Mouse (Mus musculus): ENCODE measurements around the gene Gtf2i.

The Gtf2i gene

DNA sequence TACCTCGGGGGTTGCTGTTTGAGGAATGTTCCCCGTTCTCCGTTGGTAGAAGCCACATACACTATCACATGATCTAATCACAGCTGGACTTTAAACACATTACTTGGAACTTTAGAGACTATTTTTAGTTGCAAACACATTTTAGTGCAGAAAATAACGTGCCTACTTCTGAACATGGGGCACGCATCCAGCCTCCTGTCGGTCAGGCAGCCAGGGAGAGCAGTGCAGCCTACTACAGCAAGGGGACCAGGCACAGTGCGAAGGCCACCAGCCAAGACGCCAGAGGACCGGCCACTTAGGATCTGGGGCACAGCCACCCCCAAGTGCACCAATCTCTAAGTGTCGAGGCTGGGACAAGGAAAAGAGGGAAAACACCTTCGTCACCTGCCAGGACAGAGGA lies 39.5 kb downstream of the Gtf2i start:
- DNase-seq: no peak

DNA sequence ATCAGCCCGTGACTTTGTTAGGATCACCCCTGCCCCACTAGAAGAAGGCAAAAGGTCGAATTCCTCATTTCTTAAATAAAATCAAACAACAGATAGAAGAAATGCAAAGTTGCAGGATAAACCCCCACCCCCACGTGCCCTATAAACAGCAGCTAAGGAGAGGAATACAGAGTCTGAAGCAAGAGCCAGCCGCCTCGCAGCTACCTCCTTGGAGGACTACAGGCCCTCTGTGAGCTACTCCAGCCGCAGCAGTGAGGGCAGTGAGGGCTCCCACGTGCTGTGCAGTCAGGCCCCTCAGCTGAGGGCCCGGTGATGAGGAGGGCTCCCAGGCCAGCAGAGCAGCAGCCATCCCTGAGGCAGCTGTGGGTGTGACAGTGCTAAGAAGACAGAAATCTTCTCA lies 40.8 kb downstream of the Gtf2i start:
- no peak for DNase-seq

DNA sequence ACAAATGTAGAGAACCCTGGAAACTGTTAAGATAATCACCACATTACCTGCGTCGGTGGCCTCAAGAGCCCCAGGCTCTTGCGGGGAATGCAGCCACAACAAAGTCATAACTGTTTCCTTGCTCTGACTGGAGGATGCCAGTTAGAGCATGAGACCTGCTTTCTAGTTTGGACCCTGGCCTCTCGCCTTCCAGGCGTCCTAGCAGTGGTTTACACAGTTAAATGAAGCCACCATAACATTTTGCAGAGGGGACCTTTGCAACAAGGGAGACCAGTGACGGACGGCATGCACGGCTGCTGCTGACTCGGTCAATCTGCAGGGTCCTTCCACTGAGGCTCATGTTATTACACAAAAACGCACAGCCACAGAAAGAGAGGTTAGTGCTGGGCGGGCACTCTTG lies 41.8 kb downstream of the Gtf2i start:
- no peak for DNase-seq

DNA sequence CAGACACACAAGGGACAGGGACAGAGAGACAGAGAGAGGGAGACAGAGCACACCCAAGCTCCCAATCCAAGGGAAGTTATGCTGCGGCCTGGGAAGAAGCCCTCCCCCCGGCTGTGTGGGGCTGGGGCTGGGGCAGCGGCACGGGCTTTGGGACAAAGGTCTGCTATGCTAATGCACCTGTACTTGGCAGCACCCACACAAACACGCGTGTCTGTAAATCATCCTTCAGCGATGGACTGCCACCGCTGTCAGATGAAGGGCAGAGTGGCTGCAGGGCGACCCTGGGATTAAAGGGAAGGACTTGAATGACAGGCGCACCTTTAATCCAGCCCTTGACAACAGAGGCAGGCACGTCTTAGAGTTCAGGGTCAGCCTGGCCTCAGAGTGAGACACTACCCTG lies 43.1 kb downstream of the Gtf2i start:
- no peak for DNase-seq

DNA sequence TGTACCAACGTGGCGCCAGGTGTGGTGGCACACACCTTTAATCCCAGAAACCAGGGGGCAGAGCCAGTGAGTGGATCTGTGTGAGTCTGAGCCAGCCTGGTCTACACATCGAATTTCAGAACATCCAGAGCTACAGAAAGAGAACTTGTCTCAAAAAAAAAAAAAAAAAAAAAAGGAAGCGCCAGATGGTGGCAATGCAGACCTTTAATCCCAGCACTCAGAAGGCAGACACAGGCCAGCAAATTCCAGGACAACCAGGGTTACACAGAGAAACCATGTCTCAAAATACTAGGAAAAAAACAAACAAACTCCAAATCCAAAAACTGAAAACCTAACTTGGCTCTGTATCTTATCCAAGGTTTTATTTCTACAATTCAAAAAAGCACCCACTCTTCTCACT lies 44.0 kb downstream of the Gtf2i start:
- no peak for DNase-seq

DNA sequence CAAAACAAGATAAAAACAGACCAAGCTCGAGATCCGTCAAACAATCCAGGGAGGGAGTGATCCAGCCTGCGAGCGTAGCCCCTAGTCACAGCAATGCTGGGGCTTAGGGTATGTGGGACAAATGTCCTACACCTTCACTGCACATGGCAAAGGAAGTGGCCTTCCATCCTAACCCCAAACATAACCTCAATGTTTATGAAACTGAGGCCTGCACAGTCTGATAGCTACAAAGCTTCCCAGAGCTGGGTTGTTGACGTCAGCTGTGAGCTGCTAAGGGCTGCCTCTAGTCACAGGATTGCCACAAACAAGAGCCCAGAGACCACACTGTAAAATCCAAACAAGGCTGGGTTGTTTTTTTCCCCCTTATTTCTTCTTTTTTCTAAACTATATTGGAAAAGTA lies 44.8 kb downstream of the Gtf2i start:
- no peak for DNase-seq

DNA sequence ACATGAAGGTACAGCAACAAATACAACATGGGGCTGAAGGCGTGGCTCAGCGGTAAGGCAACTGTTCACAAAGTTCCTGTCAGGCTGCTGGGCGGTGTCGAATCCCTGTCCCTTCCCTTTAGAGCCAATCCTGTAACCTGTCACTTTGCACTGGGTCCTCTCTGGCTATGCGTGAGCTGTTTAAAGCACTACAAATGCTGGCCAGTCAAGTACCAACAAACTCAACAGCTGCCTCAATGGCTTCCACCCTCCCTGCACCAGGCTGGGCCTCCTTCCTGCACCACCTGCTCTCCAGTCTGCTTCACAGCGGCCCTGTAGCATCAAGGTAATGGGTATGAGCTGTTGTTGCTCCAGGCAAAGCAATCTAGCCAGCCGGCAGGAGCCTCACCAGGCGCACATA lies 45.8 kb downstream of the Gtf2i start:
- DNase-seq: no peak

DNA sequence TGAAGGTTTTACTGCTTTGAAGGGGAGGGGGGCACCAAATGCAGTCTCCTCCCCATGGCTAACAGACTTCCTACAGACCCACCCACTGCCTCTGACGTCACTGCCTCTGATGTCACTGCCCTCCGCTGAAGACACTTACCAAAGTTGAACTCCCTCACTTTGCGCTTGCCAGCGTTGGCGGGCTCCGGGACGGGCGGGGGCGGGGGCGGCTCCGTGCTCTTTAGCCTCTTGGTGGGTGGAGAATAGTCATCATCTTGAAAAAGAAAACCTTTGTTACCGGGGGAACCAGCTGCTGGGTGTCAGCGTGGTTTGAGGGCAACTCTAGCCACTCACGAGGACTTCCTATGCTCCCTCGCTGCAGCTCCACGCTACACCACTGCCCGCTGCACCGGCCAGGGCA lies 48.2 kb downstream of the Gtf2i start:
- no peak for DNase-seq

DNA sequence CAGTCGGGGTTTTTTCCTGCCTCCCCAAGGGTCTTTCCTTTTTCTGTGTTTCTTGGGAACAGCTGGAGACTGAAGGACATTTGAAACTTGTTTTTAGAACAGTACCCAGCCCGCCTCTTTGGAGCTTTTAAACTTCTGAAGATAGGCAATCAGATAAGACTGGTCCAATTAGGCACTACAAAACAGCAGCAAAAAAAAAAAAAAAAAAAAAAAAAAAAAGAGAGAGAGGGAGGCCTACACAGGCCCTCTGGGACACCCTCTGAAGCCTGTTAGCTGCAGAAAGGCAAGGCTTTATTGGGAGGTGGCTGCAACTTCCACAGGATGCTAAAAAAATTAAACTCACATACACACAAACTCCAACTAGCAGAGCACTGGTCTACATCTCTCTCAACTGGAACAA lies 48.7 kb downstream of the Gtf2i start:
- no peak for DNase-seq

DNA sequence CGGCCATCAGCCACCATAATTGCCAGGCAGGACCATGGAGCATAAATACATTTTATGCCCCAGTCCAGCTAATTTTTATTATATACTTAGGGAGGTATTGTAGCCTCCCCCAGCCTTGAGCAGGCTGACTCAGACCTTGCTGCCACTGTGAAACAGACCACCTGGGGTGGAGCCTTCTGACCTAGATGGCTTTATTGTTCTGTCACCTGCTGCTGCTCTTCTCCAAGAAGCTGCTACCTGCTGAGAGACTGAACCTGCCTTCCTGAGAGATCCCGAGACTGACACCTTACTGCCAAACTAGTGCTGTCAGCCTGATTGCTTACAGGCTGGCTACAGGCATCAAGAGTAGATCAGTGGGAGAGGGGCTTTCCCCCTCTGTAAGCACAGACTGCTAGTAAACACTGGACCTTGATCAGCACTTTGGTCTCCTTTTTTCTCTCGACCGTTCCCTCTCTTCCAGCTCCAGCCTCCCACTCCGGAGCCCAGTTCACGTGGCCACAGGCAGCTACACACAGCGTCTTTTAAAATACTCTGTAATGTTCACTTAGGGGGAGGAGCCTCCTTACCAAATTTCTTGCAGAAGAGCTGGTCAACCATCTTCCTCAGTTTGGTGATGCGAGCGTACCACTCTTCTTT lies 54.4 kb downstream of the Gtf2i start:
- DNase-seq: peak; percentile 43 to 61

DNA sequence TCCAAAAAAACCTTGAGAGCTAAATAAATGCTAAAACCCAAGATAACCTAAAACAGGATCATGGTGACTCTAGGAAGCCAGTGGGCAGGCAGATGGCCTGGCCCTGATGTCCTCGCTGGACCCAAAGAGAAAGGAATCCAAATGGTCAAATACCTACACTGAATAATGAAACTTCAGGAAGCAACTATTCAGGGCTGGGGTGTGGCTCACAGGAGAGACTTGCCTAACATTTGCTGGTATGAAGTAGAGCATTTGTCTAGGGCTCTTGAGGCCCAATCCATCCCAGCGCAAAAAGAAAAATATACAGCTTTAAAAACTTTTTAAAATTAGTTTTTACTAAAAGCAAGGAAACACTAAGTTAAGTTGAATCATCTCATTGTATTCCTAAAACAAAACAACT lies 55.6 kb downstream of the Gtf2i start:
- DNase-seq: no peak

DNA sequence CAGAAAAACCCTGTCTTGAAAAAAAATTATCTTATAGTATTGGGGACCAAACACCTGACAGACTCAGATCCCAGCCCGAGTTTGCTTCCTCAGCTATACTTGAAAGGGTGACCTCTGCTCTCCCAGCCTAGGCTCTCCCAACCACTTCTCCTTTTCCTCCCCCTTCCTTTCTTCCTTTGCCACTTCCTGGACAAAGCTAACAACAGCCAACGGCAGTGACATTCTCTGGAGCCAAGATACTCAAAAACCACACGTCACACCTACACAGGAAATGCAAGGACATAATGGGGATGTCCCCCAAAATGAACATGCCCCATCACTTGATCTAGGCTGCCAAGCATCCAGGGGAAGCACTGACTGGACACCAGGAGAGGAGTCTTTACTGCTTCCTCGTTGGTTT lies 56.2 kb downstream of the Gtf2i start:
- no peak for DNase-seq

DNA sequence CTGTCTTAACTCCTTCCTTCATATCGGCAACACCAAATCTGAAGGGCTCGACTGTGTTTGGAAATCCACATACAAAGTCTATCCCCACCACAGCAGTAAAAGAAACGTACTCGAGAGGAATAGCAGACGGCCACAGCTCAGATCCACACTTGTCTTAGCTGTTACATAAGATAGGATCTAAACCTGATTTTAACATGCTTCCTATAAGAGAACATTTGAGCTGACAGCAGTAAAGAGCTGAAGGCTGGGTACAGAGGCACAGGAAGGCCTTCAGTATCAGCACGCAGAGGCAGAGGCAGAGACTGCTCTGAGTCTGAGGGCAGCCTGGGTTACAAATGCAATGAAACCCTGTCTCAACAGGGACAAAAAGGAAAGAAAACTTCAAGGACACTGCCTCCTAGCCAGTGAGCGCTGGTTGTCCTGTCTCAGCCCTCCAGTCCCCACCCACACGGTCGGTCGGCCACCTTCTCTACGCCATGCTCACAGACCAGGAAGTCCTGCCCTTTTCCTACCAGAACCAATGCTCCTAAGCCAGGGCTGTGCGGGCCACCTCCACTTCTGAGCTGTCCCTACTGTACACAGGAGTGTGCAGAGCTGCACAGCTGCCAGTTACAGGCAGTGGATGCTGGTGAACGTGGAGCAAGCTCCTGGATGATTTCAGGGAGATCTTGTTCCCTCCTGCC lies 57.1 kb downstream of the Gtf2i start:
- no peak for DNase-seq

DNA sequence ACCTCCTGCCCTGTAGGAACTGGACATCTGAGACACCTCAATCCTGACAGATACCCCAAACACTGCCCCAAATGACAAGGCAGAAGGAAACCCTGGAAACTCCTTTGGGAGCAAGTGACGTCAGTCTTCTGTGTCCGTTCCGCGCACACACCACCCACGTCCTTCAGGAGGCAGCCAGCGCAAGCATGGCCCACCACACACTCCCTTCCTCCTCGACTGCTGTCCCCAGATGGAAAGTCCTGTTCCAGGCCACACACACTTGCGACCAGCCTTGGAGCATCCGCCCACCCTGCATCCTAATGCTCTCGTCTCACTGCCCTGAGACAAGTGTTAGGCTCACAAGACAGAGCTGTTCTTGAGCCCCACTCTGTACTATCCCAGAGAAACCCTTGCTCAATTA lies 59.3 kb downstream of the Gtf2i start:
- no peak for DNase-seq

DNA sequence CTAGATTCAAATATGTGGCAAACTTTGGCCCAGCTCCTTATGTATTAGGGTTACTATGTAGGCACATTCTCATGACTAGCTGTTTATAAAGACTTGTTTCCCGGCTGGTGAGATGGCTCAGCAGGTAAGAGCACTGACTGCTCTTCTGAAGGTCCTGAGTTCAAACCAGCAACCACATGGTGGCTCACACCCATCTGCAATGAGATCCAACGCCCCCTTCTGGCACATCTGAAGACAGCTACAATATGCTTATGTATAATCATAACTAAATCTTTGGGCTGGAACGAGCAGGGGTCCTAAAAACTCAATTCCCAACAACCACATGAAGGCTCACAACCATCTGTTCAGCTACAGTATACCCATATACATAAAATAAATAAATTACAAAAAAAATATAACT lies 60.8 kb downstream of the Gtf2i start:
- DNase-seq: no peak

DNA sequence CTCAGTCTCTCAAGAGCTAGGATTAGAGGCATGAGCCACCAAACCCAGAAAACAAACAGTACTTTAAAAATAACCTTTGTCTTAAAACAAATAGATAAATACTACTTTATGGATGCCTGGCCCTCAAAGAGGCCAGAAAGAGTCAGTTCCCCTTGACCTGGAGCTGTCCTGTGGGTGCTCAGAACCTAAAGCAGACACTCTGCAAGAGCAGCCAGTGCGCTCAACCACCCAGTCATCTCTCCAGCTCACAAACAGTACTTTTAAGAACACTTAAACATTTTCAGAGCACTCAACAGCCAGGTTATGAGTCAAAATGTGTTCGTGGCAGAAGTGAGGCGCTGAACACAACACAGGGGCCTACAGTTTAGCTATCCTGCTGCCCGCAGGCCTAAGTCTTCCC lies 63.5 kb downstream of the Gtf2i start:
- DNase-seq: no peak

DNA sequence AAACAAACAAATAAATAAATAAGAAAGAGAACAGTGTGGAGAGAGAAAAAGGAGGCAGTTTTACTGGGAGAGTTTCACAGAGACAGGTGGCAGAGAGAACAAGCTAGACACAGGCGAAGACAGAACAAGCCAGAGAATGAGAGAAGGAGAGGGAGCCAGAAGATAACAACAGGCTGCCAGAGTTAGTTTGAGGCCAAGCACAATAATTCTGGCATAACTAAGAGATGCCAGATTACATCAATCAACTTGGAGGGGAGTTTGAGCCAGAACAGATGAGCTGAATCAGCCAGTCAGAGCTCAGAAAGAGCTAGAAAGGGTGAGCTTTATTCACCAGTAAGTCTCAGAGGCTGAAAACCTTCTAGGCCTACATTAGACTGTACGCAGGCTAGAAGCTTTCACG lies 64.0 kb downstream of the Gtf2i start:
- no peak for DNase-seq

DNA sequence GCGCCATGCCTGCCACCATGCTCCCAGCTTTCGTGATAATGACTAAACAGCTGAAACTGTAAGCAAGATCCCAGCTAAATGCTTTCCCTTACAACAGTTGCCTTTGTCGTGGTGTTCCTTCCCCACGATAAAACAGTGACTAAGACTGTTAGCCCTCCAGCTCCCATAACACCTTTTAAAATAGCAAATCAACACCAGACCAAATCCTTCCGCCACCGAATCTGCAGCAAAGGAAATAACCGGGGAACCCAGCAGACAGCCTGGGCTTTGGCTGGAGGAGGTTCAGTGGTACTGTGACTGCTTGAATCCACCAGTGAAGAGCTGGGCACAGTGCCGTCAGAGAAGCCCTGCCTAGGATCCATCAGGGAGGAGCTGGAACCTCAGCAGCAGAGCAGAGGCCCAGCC lies 65.3 kb downstream of the Gtf2i start:
- no peak for DNase-seq

DNA sequence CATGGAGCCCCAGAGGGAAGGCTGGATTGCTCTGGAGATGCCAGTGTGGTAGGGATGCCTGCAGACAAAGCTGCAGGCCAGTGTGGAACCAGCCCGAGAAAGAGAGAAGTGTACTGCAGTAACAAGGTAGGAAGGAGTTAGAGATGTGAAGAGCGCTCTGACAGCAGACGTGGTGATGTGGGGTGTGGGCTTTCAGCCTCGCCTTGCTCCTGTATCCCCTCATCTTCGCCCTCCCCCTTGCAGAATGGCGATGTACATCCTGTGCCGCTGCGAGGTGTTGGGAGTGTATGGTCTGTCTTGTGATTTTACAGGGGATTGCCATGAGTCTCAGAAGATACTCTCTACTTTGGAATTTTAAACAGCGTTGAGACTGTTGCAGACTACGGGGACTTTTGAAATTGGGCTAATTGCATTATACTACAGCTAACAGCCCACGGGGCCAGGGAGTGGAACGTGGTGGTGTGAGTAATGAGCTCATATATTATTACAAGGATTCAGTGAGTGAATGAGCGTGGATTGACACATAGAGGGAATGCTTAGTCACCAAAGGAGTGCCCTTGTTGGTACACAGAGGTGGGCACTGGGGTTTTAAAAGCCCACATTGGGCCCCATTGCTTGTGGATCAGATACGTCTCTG lies 65.8 kb downstream of the Gtf2i start:
- DNase-seq: no peak

DNA sequence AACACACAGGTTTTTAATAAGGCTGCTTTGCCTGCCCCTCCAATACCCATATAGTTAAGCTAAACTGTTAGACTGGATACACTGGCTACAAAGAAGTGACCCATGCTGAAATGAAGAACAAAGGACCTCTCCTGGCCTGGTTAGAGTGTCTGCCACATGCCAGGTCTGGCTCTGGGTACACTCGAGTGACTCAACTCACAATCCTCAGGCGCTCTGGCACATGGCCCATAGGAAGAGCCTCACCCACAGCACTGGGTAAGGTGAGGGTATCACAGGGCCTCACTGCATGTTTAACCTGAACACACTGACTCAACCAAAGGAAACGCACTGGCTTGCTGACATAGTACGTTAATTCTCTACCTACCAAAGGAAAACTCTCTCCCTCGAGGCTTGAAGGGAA lies 68.4 kb downstream of the Gtf2i start:
- DNase-seq: peak in 1 of 2 experiments; percentile 64

DNA sequence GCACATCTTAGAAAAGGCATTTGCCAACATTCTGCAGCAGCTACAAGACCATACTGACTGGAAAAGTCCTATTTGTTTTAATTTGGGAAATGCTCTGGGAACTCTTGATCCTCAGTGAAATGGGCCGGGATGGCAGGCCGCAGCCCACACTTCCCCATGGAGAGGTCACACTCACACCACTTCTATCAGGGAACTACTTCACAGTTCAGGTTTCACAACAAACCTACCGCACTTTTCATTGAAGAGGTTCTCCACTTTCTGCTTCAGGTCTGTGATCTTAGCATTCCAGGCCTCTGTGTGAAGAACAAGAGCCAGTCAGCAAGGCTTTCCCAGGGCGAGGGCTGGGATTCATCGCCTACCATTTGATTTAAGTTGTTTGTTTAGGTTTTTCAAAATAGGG lies 69.7 kb downstream of the Gtf2i start:
- no peak for DNase-seq

DNA sequence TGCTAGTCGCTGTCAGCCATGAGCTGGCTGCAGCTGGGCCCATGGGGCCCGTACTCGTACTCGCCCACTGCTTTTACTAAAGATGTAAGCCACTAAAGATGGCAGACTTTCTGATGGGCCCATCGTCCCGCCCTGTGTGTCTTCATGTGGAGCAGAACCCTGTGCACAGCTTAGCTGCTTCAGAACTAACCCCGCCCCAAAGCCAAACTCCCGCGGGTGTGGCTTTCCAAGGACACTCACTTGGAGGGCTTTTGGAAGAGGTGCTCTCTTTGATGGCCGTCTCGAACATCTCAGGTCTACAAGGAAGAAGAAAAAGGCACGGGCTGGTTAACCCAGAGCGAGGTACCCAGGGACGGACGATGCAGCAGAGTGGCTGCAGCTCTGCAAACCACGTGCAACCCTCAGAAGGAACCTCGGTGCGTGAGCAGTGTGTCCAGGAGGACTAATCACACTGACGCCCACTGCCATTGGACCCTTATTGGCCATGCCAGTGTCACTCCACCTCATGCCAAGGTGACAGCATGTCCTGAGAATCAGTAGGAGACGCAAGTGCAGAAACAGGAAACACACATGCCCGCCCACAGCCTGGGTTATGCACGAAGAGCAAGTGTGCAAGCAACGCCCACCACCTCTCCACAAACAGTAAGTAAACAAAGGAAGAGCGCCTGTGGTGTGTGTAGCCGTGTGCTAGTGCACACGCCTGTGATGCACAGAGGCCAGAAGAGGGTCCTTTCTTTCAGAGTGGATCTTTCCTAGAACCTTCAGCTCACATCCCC lies 70.7 kb downstream of the Gtf2i start:
- no peak for DNase-seq

DNA sequence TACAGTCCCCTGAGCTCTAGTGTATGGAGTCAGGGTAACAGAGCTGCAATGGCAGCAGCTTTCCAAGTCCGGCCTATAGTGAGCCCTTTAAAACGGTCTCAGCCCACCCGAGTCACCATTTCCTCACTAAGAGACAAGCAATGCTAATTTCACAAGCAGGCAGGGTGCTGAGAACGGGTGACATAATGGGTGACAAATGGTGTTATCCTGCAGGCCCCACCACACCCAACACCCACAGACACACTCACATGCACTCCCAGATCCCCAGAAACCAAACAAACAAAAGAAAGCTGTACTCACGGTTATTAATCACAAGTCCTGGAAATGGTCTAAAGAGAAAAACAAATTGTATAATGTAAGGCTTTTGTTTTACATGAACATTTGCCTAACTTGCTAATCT lies 72.7 kb downstream of the Gtf2i start:
- no peak for DNase-seq
